Mouse (Mus musculus) MEL (cell line): Measurements from ENCODE around the gene Nup214.

ENCODE experiments used
- CTCF ChIP-seq, 3 experiments: IDR thresholded peaks in 2 of 3; conservative IDR thresholded peaks in 1 of 3; 2 replicates each; pipeline ENCODE4 v1.5.1; 2011 to 2012; ENCODE audit warnings: low read length in 3 of 3, low read depth in 2 of 3, mild to moderate bottlenecking in 2 of 3, improper control_type of control experiment in 1 of 3, inconsistent platforms in 1 of 3, mixed read lengths in 1 of 3, moderate library complexity in 1 of 3; ENCODE audit not compliant: control insufficient read depth in 1 of 3, insufficient read depth in 1 of 3, poor library complexity in 1 of 3, severe bottlenecking in 1 of 3
- E2F4 ChIP-seq: IDR thresholded peaks from 2 replicates; pipeline ENCODE4 v1.6.1; 2011; ENCODE audit warnings: low read depth, low read length, improper control_type of control experiment, borderline replicate concordance
- MAZ ChIP-seq: IDR thresholded peaks from 2 replicates; pipeline ENCODE4 v1.6.1; 2012; ENCODE audit warnings: low read depth, mild to moderate bottlenecking, inconsistent platforms, low read length, improper control_type of control experiment
- MEF2A ChIP-seq: IDR thresholded peaks from 2 replicates; pipeline ENCODE4 v1.6.1; 2014; ENCODE audit warnings: low read depth, mild to moderate bottlenecking, inconsistent platforms, low read length, improper control_type of control experiment; ENCODE audit not compliant: poor library complexity, insufficient replicate concordance, severe bottlenecking; ENCODE audit errors: extremely low read depth
- POLR2A ChIP-seq, 2 experiments: IDR thresholded peaks; 2 replicates each; pipeline ENCODE4 v1.6.1; 2011 to 2012; ENCODE audit warnings: low read length in 2 of 2, mild to moderate bottlenecking in 2 of 2, control low read depth in 1 of 2, improper control_type of control experiment in 1 of 2, low read depth in 1 of 2, moderate library complexity in 1 of 2; ENCODE audit not compliant: control insufficient read depth in 1 of 2, insufficient read depth in 1 of 2, poor library complexity in 1 of 2
- USF1 ChIP-seq: IDR thresholded peaks from 2 replicates; pipeline ENCODE4 v1.6.1; 2014; ENCODE audit warnings: low read depth, mild to moderate bottlenecking, inconsistent platforms, low read length, improper control_type of control experiment, moderate library complexity
- ZKSCAN1 ChIP-seq: IDR thresholded peaks from 2 replicates; pipeline ENCODE4 v1.6.1; 2012; ENCODE audit warnings: low read depth, mild to moderate bottlenecking, inconsistent platforms, low read length, improper control_type of control experiment, moderate library complexity

DNA sequence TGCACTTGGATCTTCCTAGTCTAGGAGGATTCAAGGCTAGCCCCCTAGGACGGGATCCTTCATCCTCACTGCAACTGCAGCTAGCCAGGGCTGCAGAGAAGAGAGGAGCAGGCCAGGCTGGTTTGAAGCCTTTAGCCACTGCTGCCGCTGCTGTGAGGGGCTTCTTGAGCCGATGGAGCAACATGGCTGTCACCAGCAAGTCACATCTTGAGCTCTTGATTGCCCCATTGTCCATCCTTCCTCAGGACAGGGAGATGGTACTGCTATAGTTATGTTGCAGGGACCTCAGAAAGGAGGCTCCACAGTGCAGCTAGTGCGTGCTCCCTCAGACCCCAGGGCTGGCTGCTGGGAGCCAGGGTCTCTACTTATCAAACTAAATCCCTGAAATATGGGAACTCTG, 83.6 kb downstream of the Nup214 start:
- no peak for TF ChIP-seq E2F4
- no peak for TF ChIP-seq CTCF (IDR thresholded peaks at IDR 0.05 in 2 of 3, conservative IDR thresholded peaks at IDR 0.05 in 1 of 3; ENCODE audit: control insufficient read depth in 1 of 3, insufficient read depth in 1 of 3, low read depth in 2 of 3, low read length in 3 of 3, poor library complexity in 1 of 3, severe bottlenecking in 1 of 3)
- no peak for TF ChIP-seq POLR2A (IDR thresholded peaks at IDR 0.05; ENCODE audit: control insufficient read depth in 1 of 2, insufficient read depth in 1 of 2, low read depth in 1 of 2, low read length in 2 of 2, poor library complexity in 1 of 2)
- no peak for TF ChIP-seq USF1
- TF ChIP-seq MAZ = no peak
- no peak for TF ChIP-seq MEF2A
- no peak for TF ChIP-seq ZKSCAN1
